Mouse (Mus musculus) embryonic facial prominence, embryonic 15.5 days (tissue): Measurements from ENCODE around the gene Armh3. TPM values are rescaled to one million over a fixed set of nuclear protein-coding genes. Genes with fewer than 3 reads are reported as not detected.

Experiments used
- ATAC-seq: fragments of 200-750 bp; cut with Nextera tagmentation; 2 replicates; pipeline ENCODE4 v1.8.0; 2017; ENCODE audit warnings: low read depth, moderate TSS enrichment; ENCODE audit not compliant: insufficient number of reproducible peaks, low FRiP score, low TSS enrichment
- H3K27ac ChIP-seq: fragments of 300-500 bp; sonication (generic); replicated peaks from 2 replicates; pipeline ENCODE4 v1.5.1; 2015; ENCODE audit warnings: mild to moderate bottlenecking, inconsistent platforms
- H3K27me3 ChIP-seq: fragments of 300-500 bp; sonication (generic); 2 replicates; pipeline ENCODE4 v1.6.1; 2015; ENCODE audit warnings: inconsistent platforms
- H3K36me3 ChIP-seq: fragments of 300-500 bp; sonication (generic); 2 replicates; pipeline ENCODE4 v1.6.1; 2015; ENCODE audit warnings: mild to moderate bottlenecking, inconsistent platforms
- H3K4me1 ChIP-seq: fragments of 300-500 bp; sonication (generic); 2 replicates; pipeline ENCODE4 v1.6.1; 2015; ENCODE audit warnings: inconsistent platforms
- H3K4me2 ChIP-seq: fragments of 300-500 bp; sonication (generic); replicated peaks from 2 replicates; pipeline ENCODE4 v1.6.1; 2015; ENCODE audit warnings: mild to moderate bottlenecking, inconsistent platforms
- H3K4me3 ChIP-seq: fragments of 300-500 bp; sonication (generic); replicated peaks from 2 replicates; pipeline ENCODE4 v1.5.1; 2015; ENCODE audit warnings: mild to moderate bottlenecking, inconsistent platforms
- H3K9ac ChIP-seq: fragments of 300-500 bp; sonication (generic); 2 replicates; pipeline ENCODE4 v1.6.1; 2015; ENCODE audit warnings: inconsistent platforms
- H3K9me3 ChIP-seq: fragments of 300-500 bp; sonication (generic); replicated peaks from 2 replicates; pipeline ENCODE4 v1.6.1; 2016; ENCODE audit warnings: inconsistent platforms
- WGBS: fragments of 180-500 bp; shearing (Covaris S2); methylation state at CpG from one replicate; pipeline ENCODE4 v1.1.7; 2015; 5-methylcytosine and 5-hydroxymethylcytosine counted together
- polyA plus RNA-seq: library from polyadenylated mRNA; unstranded; fragments of >200 nt; fragmentation: Nextera tagmentation; extraction: Ambion mirVana; gene quantifications from 2 replicates; pipeline ENCODE4 v1.2.1, GENCODE M21; 2015

The Armh3 gene
- polyA plus RNA-seq, 1 experiment from 2014 or later: 20.5 TPM

GRCm38 (mm10) chr19:45927236-45927635 lies 71.1 kb downstream of the Armh3 start:
- no peak overlapping the region for H3K9ac ChIP-seq
- H3K27ac ChIP-seq: no peak overlapping the region
- peaks cover 49% of the 10 kb centered on the region for H3K36me3 ChIP-seq
- no peak overlapping the region for H3K4me2 ChIP-seq
- 84% methylated on average over 5 of the region's 5 CpGs for WGBS
- H3K4me3 ChIP-seq: no peak overlapping the region
- no peak for ATAC-seq
- H3K27me3 ChIP-seq: no peaks in the 10 kb centered on the region
- H3K4me1 ChIP-seq: no peaks in the 10 kb centered on the region
- H3K9me3 ChIP-seq: no peaks in the 10 kb centered on the region

GRCm38 (mm10) chr19:45926342-45926741 lies 71.9 kb downstream of the Armh3 start:
- no peak overlapping the region for H3K4me2 ChIP-seq
- H3K27ac ChIP-seq: no peak overlapping the region
- H3K9me3 ChIP-seq: no peaks in the 10 kb centered on the region
- no peaks in the 10 kb centered on the region for H3K4me1 ChIP-seq
- no peak overlapping the region for H3K4me3 ChIP-seq
- no peak overlapping the region for H3K9ac ChIP-seq
- ATAC-seq: no peak
- H3K36me3 ChIP-seq: peaks cover 48% of the 10 kb centered on the region
- 80% methylated on average over 8 of the region's 8 CpGs for WGBS
- H3K27me3 ChIP-seq: no peaks in the 10 kb centered on the region

DNA sequence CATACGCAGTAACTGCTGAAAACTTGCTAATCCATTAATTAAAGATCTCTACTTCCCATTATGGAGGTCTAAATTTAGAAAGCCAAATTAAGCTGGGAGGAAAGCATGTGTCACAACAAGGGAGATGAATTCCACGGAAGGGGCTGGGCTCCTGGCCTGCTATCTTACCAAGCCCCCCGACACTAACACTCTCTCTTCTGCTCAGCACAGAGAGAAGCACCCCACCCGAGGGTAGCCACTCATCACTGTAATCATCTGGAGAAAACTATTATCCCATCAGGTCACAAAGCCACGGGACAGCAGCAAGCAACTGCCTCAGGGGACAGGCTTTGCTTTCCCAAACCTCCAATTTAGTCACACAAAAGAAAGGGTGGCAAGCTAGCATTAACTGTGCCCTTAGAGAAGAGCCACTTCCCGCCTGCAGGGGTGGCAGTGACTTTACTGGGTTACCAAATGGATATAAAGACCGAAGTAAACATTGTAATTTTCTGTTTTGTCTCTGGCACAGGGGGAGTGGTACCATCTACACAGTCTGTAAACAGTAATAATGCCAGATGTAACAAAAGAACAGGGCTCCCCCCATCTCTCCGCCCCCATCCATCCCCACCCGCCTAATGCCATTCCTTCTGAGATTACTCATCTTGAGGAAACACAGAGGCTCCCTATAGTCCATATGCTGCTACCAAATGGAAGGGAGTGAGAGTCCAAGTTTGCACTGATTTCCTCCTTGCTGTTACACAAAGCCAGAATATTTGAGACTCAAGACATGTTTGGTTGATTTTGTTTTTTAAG lies 77.8 kb downstream of the Armh3 start:
- H3K4me2 ChIP-seq: no peak overlapping the region
- no peak overlapping the region for H3K27ac ChIP-seq
- no peak for ATAC-seq
- H3K9ac ChIP-seq: no peak overlapping the region
- no peak overlapping the region for H3K4me3 ChIP-seq
- no peaks in the 10 kb centered on the region for H3K4me1 ChIP-seq
- WGBS: 37% methylated on average over 9 of the region's 9 CpGs
- H3K9me3 ChIP-seq: no peaks in the 10 kb centered on the region
- no peaks in the 10 kb centered on the region for H3K27me3 ChIP-seq
- peaks cover 26% of the 10 kb centered on the region for H3K36me3 ChIP-seq

DNA sequence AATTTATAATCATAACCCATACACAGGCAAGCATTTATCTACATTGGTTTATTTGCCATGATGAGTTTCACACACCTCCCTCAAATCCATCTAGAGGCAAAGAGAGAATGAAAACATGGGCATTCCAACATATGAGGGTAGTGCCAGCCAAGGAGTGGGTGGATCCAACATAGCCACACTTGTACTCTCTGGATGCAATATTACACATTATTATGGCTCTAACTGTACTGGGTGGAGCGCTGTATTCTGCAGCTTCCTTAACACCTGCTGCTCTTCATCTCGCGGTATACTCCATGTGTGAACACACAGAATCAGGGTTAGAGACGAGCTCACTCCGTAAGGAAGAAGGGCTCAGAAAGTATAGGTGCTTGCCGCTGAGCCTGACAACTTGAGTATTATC lies 79.9 kb downstream of the Armh3 start:
- H3K4me1 ChIP-seq: no peaks in the 10 kb centered on the region
- H3K9me3 ChIP-seq: no peaks in the 10 kb centered on the region
- no peak overlapping the region for H3K4me2 ChIP-seq
- no peak overlapping the region for H3K9ac ChIP-seq
- 91% methylated on average over 6 of the region's 6 CpGs for WGBS
- no peak overlapping the region for H3K4me3 ChIP-seq
- H3K36me3 ChIP-seq: peaks cover 12% of the 10 kb centered on the region
- H3K27me3 ChIP-seq: no peaks in the 10 kb centered on the region
- H3K27ac ChIP-seq: no peak overlapping the region
- no peak for ATAC-seq

- ATAC-seq: no peak
- H3K4me3 ChIP-seq: no peak overlapping the region
- no peak overlapping the region for H3K27ac ChIP-seq
- no peaks in the 10 kb centered on the region for H3K9me3 ChIP-seq
- H3K9ac ChIP-seq: no peak overlapping the region
- H3K36me3 ChIP-seq: peaks cover 12% of the 10 kb centered on the region
- H3K27me3 ChIP-seq: no peaks in the 10 kb centered on the region
- no peaks in the 10 kb centered on the region for H3K4me1 ChIP-seq
- WGBS: 79% methylated on average over 3 of the region's 3 CpGs
- H3K4me2 ChIP-seq: no peak overlapping the region
These were observed 80.4 kb downstream of the Armh3 start for GRCm38 (mm10) chr19:45917856-45918255.

- H3K27me3 ChIP-seq: no peaks in the 10 kb centered on the region
- no peak overlapping the region for H3K27ac ChIP-seq
- no peaks in the 10 kb centered on the region for H3K9me3 ChIP-seq
- H3K4me3 ChIP-seq: no peak overlapping the region
- no peak overlapping the region for H3K9ac ChIP-seq
- no peaks in the 10 kb centered on the region for H3K4me1 ChIP-seq
- 73% methylated on average over 4 of the region's 4 CpGs for WGBS
- H3K4me2 ChIP-seq: no peak overlapping the region
- ATAC-seq: no peak
- H3K36me3 ChIP-seq: peaks cover 3% of the 10 kb centered on the region; the same call in 1 of the 2 replicates
These were observed 81.8 kb downstream of the Armh3 start for GRCm38 (mm10) chr19:45916461-45916860.

DNA sequence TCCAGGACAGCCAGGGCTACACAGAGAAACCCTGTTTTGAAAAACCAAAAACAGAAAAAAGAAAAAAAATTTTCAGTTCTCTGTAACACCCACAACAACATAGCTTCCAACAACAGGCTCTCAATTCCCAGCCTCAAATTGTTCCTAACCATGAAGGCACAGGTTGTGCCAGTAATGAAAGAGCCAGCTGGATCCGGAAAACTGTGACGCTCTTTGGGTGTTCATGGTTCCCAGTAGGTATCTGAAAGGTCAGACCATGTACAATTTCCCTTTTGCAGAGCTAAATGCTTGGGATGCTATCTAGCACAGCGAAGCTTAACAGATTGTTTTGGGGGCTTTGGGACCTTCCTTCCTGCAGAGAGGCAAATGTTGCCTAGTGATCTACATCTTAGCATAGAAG lies 82.3 kb downstream of the Armh3 start:
- H3K9ac ChIP-seq: no peak overlapping the region
- peaks cover 3% of the 10 kb centered on the region; the same call in 1 of the 2 replicates for H3K36me3 ChIP-seq
- ATAC-seq: no peak
- H3K27me3 ChIP-seq: no peaks in the 10 kb centered on the region
- 82% methylated on average over 3 of the region's 3 CpGs for WGBS
- H3K4me2 ChIP-seq: no peak overlapping the region
- H3K4me3 ChIP-seq: no peak overlapping the region
- H3K9me3 ChIP-seq: no peaks in the 10 kb centered on the region
- H3K4me1 ChIP-seq: no peaks in the 10 kb centered on the region
- H3K27ac ChIP-seq: no peak overlapping the region

- Histone ChIP-seq H3K4me3 (no peak overlapping the region), H3K36me3 (0 out of 2 replicates have a peak, but pooled peaks cover 3% of the 10 kb centered on the region), H3K27ac (no peak overlapping the region), H3K4me2 (no peak overlapping the region), H3K9me3 (no peaks in the 10 kb centered on the region), H3K4me1 (no peaks in the 10 kb centered on the region), H3K27me3 (no peaks in the 10 kb centered on the region), H3K9ac (no peak overlapping the region)
- WGBS: 38% methylated on average over 5 of the region's 5 CpGs
- ATAC-seq: no peak
These were observed 85.3 kb downstream of the Armh3 start for GRCm38 (mm10) chr19:45913036-45913435.

GRCm38 (mm10) chr19:45912376-45912775 lies 85.9 kb downstream of the Armh3 start:
- Histone ChIP-seq H3K36me3 (peaks cover 6% of the 10 kb centered on the region; the same call in 1 of the 2 replicates), H3K9me3 (no peaks in the 10 kb centered on the region), H3K9ac (no peak overlapping the region), H3K27me3 (no peaks in the 10 kb centered on the region), H3K4me1 (no peaks in the 10 kb centered on the region), H3K27ac (no peak overlapping the region), H3K4me3 (no peak overlapping the region), H3K4me2 (no peak overlapping the region)
- no peak for ATAC-seq
- 91% methylated on average over 6 of the region's 6 CpGs for WGBS

DNA sequence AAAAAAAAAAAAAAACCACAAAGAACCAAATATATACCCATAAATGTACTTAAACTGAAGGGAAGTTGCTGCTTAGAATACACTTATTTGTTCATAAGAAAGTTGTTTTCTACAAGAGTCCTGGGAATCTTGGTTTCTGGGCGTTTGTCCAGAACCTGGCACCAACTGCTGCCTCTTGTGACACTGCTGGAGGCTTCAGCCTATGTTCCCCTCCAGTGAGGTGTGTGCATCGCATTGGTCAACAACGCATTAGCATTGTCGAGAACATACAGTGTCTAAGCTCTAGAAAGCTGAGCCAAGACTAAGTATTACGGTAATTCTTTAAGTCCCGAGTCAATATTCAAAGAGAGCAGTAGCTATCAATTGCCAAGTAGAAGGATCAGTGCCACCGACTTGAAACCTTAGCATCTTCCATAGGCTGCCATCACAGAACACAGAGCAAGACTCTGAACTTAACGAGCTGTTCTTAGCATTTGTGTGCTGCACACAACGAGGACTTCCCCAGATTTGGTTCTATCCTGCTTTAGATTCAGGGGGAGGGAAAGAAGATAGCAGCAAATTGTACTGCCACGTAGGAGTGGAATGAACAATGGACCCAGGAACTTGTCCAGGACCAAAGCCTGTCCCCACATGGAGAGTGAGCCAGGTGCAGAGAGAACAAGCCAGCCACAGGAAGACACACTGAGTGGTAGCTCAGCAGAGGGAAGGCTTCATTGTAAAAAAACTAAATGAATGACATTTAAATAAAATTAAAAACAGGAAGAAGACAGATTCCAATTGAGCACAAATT lies 86.9 kb downstream of the Armh3 start:
- Histone ChIP-seq H3K4me2 (no peak overlapping the region), H3K9me3 (no peaks in the 10 kb centered on the region), H3K27ac (no peak overlapping the region), H3K4me3 (no peak overlapping the region), H3K9ac (no peak overlapping the region), H3K27me3 (no peaks in the 10 kb centered on the region), H3K4me1 (no peaks in the 10 kb centered on the region), H3K36me3 (peaks cover 4% of the 10 kb centered on the region)
- WGBS: 83% methylated on average over 10 of the region's 10 CpGs
- ATAC-seq: no peak

GRCm38 (mm10) chr19:45908246-45908645 lies 90.0 kb downstream of the Armh3 start:
- H3K9me3 ChIP-seq: no peaks in the 10 kb centered on the region
- H3K9ac ChIP-seq: no peak overlapping the region
- H3K27ac ChIP-seq: no peak overlapping the region
- WGBS: 88% methylated on average over 3 of the region's 3 CpGs
- H3K4me2 ChIP-seq: no peak overlapping the region
- no peaks in the 10 kb centered on the region for H3K4me1 ChIP-seq
- H3K4me3 ChIP-seq: no peak overlapping the region
- H3K27me3 ChIP-seq: no peaks in the 10 kb centered on the region
- H3K36me3 ChIP-seq: peaks cover 4% of the 10 kb centered on the region
- no peak for ATAC-seq
